Mouse (Mus musculus) 3T3-L1 (cell line): ENCODE measurements around the gene Ugt1a6a.

Experiments
- DNase-seq: peaks from one replicate; pipeline ENCODE4 v3.0.0-alpha.2; 2015; ENCODE audit warnings: low read depth, low spot score

The Ugt1a6a gene

GRCm38 (mm10) chr1:88267489-88267888 is 132.9 kb downstream of the Ugt1a6a start:
- no peak for DNase-seq

DNA sequence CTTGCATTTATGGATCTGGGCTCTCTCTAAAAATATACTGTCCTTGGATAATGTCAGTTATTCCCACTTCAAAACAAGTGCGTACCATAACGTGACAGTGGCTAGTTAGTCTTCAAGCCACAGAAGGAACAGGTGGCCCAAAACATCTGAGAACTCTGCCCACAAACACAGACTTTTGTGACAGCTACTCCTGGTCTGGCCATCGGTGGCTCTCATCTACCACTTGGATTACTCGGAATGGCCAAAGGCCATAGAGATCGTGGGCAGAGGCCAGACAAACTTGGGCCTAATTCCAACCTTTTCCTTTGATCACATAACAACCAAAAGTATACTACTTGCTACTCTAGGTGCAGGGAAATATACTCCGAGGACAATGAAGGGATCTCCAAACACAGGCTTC is 133.5 kb downstream of the Ugt1a6a start:
- no peak for DNase-seq
